Mouse (Mus musculus): ENCODE measurements around the gene Csf1.

Gene Csf1

DNA sequence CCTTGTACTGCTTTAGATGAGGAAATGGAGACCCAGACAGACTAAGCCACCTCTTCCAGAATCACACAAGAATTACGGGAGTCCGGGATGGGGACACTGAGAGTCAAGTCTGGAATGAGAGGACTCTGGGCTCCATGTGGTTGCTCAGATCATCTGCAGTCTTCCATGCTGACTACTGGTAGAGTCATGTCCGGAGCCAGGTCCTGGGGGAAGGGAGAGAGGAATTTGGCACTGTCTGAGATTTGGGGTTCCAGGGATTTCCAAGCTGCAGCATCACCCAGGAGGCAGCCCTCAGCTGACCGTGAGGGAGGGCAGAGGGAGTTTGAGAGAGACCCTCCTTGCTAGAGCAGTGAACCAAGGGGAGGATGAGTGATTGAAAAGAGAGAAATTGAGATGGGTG lies 3.3 kb upstream of the Csf1 start:
- no peak for TF ChIP-seq GATA4 (IDR thresholded peaks at IDR 0.05; ENCODE audit: insufficient replicate concordance, low read length)

DNA sequence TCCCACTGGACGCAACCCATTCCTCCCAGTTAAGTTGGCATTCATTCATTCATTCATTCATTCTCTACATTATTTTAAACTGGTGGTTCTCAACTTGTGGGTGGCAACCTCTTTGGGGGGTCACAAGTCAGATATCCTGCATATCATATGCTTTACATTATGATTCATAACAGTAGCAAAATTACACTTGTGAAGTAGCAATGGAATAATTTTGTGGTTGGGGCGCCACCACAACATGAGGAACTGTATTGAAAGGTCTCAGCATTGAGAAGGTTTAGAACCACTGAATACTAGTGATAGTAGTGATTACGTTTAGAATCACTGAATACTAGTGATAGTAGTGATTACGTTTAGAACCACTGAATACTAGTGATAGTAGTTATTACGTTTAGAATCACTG lies 1.2 kb upstream of the Csf1 start:
- no peak for TF ChIP-seq GATA4 (IDR thresholded peaks at IDR 0.05; ENCODE audit: insufficient replicate concordance, low read length)

DNA sequence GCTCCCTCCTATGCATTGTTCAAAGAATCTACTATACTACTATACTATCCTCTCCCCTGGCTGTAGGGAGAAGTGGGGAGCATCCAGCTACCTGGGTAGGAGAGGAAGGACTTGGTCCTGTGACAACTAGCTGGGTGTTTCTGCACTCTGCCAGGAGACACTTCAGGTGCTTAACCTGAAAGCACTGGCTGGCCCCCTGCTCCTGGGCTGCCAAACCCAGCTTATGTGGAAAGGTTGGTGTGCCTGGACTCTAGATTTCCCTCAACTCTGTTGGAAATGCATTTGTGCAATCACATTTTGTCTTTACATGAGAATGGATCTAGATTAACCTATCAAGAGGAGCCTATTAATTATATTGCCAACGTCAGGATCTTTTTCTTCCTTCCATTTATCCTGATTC lies 502 bp upstream of the Csf1 start:
- no peak for TF ChIP-seq GATA4 (IDR thresholded peaks at IDR 0.05; ENCODE audit: insufficient replicate concordance, low read length)

DNA sequence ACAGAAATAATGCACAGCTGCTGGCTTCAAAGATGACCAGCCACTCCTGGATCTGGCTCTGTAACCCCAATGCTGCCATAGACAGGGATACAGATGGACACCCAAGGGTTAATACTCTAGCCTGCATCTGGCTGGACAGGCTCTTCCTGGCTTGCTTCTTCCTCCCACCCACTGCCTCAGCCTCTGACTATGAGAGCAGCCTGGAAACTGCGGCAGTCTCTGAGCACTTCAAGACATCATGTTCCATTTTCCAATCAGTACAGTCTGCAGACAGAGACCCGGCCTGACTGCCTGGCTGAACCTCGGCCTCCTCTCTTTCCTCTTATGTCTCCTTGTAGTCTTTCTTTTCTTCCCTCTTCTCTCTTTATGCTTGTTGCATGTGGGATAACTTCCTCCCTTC lies 1.6 kb downstream of the Csf1 start:
- no peak for TF ChIP-seq GATA4 (IDR thresholded peaks at IDR 0.05; ENCODE audit: insufficient replicate concordance, low read length)

DNA sequence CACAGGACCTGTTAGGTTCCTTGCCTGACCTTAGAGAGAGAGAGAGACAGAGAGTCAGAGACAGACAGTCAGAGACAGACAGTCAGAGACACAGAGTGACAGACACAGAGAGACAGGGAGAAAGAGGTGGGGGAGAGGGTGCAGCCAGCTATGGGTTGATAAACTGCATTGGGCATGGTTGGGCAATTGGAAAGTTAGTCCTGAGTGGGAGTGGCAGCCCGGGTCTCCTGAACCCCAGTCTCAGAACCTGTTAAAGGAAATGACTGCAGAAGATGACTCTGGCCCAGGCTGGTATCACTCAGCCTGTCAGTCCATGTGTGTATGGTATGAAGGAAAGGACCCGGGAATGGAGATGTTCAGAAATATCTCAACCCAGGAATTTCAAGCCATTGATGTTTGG lies 2.1 kb downstream of the Csf1 start:
- TF ChIP-seq GATA4 (IDR thresholded peaks at IDR 0.05; ENCODE audit: insufficient replicate concordance, low read length): no peak

DNA sequence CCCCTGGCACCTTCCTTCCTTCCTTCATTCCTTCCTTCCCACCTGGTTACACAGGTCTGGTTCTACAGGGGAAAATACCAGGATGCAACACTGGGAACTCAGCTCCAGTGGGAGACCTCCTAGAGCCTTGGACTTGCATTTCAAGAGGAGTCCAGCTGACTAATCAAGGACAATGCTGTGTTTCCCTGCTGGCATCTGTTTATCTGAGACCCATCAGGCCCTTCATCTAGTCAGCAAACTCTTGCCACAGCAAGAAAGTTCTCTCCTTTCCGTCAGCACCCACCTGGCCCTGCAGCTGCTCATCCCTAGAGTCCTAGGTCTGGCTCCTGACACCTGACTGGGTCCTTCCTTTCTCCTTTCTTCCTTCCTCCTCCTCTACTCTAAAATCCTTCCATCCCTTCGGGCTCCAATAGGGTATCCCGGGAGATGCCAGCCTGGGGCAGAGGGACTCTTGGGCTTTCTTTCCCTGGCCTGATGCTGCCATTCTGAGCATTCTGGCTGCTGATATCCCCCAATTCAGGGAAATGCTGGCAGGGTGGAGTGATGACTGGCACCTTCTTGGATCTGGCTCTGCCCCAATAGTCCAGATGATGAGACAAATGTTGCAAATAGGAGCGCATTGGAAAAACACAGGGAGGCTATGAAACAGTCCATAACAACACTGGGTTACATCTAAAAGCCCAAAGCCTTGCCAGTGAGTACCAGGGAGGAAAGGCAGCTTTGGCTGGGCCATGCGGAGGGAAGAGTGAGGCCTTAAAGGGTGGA lies 2.7 kb downstream of the Csf1 start:
- TF ChIP-seq GATA4 (IDR thresholded peaks at IDR 0.05; ENCODE audit: insufficient replicate concordance, low read length): no peak

DNA sequence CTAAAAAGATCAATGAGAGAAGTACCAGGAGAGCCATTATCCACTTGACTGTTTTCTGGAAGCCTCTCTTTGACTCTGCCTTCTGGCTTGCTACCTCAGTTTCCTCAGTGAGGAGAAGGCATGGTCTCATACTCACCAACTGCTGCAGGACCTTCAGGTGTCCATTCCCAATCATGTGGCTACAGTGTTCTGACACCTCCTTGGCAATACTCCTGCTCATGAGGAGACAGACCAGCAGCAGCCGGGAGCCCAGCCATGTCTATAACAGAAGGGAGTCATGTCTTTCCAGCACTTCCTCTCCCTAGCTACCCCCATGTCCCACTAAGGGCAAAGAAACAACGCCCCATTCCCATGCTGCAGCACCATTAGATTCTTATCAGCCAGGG lies 3.8 kb downstream of the Csf1 start:
- no peak for TF ChIP-seq GATA4 (IDR thresholded peaks at IDR 0.05; ENCODE audit: insufficient replicate concordance, low read length)

DNA sequence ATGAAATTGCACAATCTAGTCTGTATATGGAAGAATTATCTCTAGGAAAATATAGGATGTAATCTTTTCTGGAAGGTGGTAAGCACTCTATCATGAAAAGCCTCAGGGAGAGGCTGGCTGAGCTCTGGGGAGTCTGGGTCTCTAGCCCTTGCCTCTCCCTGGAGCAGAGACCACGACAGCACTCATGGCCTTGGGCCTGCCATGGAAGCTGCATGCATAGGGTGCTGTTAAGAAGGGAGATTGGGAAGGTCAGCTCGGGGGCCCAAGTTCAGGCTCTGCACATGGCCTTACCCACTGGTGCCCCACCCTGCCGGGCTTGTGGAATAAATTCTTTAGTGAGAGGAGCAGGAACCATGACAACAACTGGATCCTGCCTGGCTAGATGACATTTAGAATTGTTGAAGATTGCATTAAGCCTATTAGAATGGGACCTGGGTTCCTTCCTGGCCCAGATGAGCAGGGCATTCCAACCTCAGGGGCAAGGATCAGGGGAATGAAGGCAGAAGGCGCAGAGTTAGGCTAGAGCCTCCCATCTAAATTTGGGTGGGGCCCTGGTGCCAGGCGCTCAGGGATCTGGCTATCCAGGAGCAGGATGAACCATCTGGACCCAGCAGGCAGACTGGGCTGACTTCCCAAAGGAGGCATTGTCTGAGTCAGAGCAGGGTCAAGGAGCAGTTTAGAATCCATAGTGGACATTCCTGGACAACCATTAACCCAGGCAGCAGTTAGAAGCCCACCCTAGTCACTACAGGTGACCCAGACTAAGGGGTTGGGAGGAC lies 4.4 kb downstream of the Csf1 start:
- TF ChIP-seq GATA4 (IDR thresholded peaks at IDR 0.05; ENCODE audit: insufficient replicate concordance, low read length): no peak

DNA sequence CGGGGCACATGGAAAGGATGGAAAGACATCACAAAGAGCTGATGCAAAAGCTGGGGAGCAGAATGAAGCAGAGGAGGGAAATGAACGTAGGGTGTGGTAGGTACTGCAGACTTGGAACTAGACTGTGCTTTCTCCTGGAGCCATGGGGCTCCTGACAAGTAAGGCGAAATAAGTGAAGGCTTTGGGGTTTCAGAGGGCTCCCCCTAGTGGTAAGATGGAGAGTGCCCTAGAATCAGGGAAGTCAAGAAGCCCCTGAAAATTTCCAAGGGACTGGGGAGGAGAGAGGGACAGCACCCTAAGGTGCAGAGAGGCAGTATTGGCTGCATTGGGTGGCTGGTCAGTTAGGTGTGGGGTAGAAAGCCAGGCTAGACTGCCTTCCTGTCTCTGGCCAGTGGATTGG lies 5.6 kb downstream of the Csf1 start:
- no peak for TF ChIP-seq GATA4 (IDR thresholded peaks at IDR 0.05; ENCODE audit: insufficient replicate concordance, low read length)

DNA sequence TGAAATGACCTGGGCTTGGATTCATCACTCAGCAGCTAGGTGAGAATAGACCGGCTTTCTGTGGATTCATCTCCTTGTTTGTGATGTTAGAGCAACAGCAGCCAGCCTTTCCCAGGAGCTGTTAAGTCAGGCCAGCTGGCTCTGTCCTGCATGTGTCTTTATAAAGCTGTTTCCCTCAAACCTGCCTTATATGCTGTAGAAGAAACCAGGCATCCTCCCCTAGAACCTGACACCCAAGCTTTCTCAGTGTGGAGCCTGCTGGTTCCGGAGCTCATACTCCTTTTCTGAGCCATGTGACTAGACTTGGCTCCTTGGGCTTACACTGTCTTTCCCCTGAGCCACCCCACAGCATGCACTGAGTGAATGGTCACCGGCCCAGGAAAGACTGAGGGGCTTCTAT lies 8.7 kb downstream of the Csf1 start:
- no peak for TF ChIP-seq GATA4 (IDR thresholded peaks at IDR 0.05; ENCODE audit: insufficient replicate concordance, low read length)

DNA sequence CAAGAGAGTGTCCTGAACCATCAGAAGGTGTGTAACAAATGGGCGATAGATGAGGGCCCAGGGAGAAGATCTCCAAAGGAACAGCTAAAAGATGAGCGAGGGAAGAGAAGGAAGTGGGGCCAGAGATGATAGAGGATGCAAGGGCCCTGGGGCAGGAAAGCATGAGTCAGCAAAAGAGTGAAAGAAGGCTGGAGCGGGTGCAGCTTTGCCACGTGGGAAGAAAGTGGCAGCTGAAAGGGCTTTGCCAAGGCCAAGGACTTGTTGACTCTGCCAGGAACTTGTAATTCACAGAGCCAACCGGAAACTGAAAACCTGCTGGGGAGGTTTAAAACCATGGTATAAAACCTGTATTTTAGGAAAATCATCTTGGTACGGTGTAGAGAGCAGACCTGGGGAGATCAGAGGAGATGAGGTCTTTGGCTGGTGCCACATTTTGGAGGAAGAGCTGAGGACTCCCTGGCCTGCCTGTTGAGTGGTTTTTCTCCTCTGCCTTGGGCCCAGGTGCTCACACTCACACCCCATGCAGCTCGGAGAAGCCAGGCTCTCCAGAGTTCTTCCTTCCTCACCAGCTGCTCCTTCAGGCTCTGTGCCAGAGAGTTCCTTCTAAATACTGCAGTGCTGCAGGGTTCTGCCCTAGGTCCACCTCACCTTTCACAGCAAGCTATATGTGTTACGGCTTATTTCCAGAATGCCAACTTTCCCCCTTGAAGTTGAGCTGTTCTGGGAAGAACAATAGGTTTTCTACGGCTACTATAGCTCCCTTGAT lies 9.3 kb downstream of the Csf1 start:
- no peak for TF ChIP-seq GATA4 (IDR thresholded peaks at IDR 0.05; ENCODE audit: insufficient replicate concordance, low read length)

DNA sequence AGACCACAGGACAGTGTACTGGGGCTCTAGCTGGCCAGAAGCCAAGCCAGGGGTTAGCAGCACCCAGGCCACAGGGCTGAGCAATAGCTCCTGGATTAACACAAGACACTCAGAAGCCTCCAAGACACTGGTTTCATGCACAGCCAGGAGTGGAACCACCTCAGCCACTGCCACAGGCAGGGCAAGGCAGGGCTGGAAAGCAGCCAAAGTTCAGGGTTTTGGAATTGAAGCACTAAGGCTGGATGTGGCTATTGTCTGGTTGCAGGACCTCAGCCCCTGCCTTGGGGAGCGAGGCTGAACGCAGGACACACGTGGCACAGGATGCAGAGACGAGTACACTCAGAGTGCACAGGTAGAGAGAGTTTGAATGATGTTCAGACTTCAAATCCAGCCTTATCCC lies 10.8 kb downstream of the Csf1 start:
- no peak for TF ChIP-seq GATA4 (IDR thresholded peaks at IDR 0.05; ENCODE audit: insufficient replicate concordance, low read length)

DNA sequence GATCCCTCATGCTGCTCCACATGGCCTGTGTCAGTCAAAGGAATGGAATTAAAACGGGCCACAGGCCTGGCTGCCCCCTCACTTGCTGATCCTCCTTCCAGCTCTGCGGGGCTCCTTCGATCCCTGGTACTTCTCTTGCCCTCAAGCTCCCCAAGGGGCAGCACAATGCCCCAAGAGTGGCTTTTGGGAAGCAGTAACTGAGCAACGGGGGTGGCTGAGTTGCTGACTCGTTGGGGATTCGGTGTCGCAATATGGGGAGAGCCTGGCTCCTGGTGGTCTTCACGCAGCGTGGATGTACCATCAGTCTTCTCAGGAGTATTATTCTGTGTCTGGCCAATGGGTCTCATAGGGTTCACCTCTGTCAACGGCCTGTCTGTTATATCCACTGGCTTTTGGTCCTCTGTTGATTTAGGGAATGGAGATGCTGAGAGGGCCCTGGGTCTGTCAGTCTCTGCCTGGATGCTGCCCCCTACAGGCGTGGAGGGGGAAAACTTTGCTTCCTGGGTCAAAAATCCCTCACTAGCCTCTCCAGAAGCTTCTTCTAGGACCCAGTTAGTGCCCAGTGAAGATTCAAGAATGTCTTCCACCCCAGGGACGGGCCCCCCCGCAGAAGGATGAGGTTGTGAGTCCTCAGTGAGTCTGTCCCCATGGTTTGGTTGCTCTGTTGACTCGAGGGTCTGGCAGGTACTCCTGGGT lies 11.9 kb downstream of the Csf1 start:
- TF ChIP-seq GATA4 (IDR thresholded peaks at IDR 0.05; ENCODE audit: insufficient replicate concordance, low read length): no peak

DNA sequence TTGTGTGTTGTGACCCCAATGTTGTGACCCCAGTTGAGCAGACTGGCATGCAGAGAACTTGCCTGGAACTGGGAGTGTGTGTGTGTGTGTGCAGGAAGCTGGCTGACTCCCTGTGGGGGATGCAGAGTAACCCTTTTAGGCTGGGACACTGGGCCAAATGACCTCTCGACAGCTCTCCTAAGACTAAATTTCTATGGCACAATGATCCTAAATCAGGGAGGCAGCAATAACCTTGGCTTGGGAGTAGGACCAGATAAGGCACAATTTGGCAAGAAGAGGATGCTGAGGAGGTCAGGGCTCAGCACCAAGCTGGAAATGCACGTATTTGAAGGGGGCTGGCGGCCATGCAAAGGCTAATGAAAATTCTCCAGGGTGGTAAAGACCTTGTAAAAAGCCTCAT lies 14.2 kb downstream of the Csf1 start:
- TF ChIP-seq GATA4 (IDR thresholded peaks at IDR 0.05; ENCODE audit: insufficient replicate concordance, low read length): no peak

DNA sequence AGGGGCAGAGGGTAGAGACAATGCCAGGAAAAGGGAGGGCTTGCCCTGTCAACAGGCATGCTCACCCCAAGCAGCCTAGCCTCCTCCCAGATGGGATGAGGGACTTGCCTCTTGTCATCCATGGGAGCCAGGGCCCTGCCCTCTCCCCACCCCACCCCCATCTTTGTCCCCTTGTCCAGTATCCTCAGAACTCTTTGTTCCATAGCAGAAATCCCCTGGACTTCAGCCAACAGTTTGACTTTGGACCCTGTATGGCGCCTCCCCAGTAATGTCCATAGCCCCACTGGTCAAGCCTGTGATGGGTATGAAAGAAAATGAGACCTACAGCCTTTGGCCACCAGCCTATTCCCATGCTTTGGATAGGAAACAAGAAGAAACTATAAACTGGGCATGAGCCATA lies 16.6 kb downstream of the Csf1 start:
- TF ChIP-seq GATA4 (IDR thresholded peaks at IDR 0.05; ENCODE audit: insufficient replicate concordance, low read length): no peak
